Mouse (Mus musculus) heart, embryonic 16.5 days (tissue): ENCODE measurements around the gene Slc9a3r2. TPM values are rescaled to one million over a fixed set of nuclear protein-coding genes. Genes with fewer than 3 reads are reported as not detected.

Experiments used
- ATAC-seq: fragments of 200-750 bp; cut with Nextera tagmentation; replicated peaks from 2 replicates; pipeline ENCODE4 v1.8.0; 2017; ENCODE audit warnings: moderate number of reproducible peaks; ENCODE audit not compliant: insufficient read depth, low FRiP score; ENCODE audit errors: extremely low read depth
- H3K27ac ChIP-seq: fragments of 300-500 bp; sonication (generic); 2 replicates; pipeline ENCODE4 v1.5.1; 2014; ENCODE audit warnings: mild to moderate bottlenecking, low read length, control low read depth, moderate library complexity
- H3K27me3 ChIP-seq: fragments of 300-500 bp; sonication (generic); 2 replicates; pipeline ENCODE4 v1.6.1; 2014; ENCODE audit warnings: low read length, mixed read lengths; ENCODE audit not compliant: control insufficient read depth, insufficient read depth
- H3K36me3 ChIP-seq: fragments of 300-500 bp; sonication (generic); 2 replicates; pipeline ENCODE4 v1.6.1; 2014; ENCODE audit not compliant: control insufficient read depth, insufficient read depth
- H3K4me1 ChIP-seq: fragments of 300-500 bp; sonication (generic); 2 replicates; pipeline ENCODE4 v1.6.1; 2014; ENCODE audit warnings: low read length, mixed read lengths; ENCODE audit not compliant: control insufficient read depth, insufficient read depth
- H3K4me2 ChIP-seq: fragments of 300-500 bp; sonication (generic); 2 replicates; pipeline ENCODE4 v1.6.1; 2014; ENCODE audit warnings: low read depth, mild to moderate bottlenecking, control low read depth, low read length
- H3K4me3 ChIP-seq: fragments of 300-500 bp; sonication (generic); 2 replicates; pipeline ENCODE4 v1.5.1; 2014; ENCODE audit warnings: mild to moderate bottlenecking, control low read depth, low read length
- H3K9ac ChIP-seq: fragments of 300-500 bp; sonication (generic); 2 replicates; pipeline ENCODE4 v1.6.1; 2014; ENCODE audit warnings: low read length, control low read depth
- H3K9me3 ChIP-seq: fragments of 300-500 bp; sonication (generic); replicated peaks from 2 replicates; pipeline ENCODE4 v1.6.1; 2016; ENCODE audit warnings: low read length; ENCODE audit not compliant: control insufficient read depth
- WGBS: fragments of 180-500 bp; shearing (Covaris S2); extraction: QIAGEN DNeasy Blood & Tissue Kit; methylation state at CpG from one replicate; pipeline ENCODE4 v1.1.7; 2014; 5-methylcytosine and 5-hydroxymethylcytosine counted together
- polyA plus RNA-seq: library from polyadenylated mRNA; unstranded; fragments of >200 nt; fragmentation: Nextera tagmentation; extraction: Ambion mirVana; gene quantifications from 2 replicates; pipeline ENCODE4 v1.2.1, GENCODE M21; 2015

Slc9a3r2 gene
- polyA plus RNA-seq, 1 experiment from 2014 or later = 50.8 TPM

DNA sequence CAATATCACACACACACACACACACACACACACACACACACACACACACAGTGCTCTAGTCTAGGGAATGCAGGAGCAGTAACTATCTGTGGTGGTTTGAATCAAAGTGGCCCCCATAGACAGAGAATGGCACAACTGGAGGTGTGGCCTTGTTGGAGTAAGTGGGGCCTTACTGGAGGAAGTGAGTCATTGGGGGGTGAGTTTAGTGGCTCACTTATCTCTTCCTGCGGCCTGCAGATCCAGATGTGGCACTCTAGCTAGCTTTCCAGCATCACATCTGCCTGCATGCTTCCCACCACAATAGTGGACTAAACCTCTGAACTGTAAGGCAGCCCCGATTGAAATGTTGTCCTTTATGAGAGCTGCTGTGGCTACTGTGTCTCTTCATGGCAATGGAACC is 39.4 kb downstream of the Slc9a3r2 start:
- H3K9me3 ChIP-seq = no peaks in the 10 kb centered on the region
- no peak overlapping the region for H3K4me3 ChIP-seq
- 44% methylated on average over 2 of the region's 2 CpGs for WGBS
- H3K4me2 ChIP-seq = no peak overlapping the region
- no peak for ATAC-seq
- no peak overlapping the region for H3K9ac ChIP-seq
- no peak overlapping the region for H3K27ac ChIP-seq
- peaks cover 50% of the 10 kb centered on the region for H3K36me3 ChIP-seq
- no peaks in the 10 kb centered on the region for H3K27me3 ChIP-seq
- peaks cover 4% of the 10 kb centered on the region; the same call in 1 of the 2 replicates for H3K4me1 ChIP-seq

DNA sequence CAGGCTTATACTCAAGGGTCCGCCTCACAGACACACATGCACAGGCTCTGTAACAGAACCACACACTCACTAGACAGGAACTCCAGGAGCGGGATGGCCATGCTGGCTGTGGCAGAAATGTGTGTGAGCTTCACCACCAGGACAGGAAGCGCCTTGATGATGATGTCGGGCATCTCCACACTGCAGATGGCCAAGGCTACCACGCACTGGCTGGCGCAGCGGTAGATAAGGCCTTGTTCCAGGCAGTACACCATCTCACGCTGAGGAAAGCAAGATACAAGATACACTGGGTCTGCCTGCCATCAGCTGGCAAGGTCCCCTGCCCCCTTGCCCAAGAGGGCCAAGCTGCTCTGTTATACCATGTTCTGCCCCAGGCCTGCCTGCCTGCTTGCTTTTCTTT is 41.3 kb downstream of the Slc9a3r2 start:
- Histone ChIP-seq H3K4me1 (peaks cover 4% of the 10 kb centered on the region; the same call in 1 of the 2 replicates), H3K27me3 (no peaks in the 10 kb centered on the region), H3K9ac (no peak overlapping the region), H3K27ac (no peak overlapping the region), H3K4me3 (no peak overlapping the region), H3K9me3 (no peaks in the 10 kb centered on the region), H3K4me2 (no peak overlapping the region), H3K36me3 (peaks cover 48% of the 10 kb centered on the region)
- WGBS = 77% methylated on average over 8 of the region's 8 CpGs
- ATAC-seq = no peak

DNA sequence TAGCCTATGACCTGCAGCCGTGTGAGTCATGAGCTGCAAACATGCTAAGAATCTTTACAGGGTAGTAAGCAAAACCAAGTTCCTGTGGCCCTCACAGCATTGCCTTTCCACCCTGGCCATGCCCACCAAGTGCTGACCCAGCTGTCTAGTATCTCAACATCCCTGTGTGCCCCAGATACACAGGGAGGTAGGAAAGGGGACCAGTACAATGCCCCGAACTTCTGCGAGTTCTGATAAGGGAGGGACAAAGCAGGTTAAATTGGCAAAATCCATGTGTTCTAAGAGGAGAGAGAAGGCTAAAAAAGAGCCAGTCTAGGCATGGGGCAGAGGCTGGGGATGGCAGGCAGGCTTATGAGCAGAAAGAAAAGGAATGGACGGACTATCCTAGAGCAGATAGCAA is 41.8 kb downstream of the Slc9a3r2 start:
- peaks cover 4% of the 10 kb centered on the region; the same call in 1 of the 2 replicates for H3K4me1 ChIP-seq
- no peak overlapping the region for H3K27ac ChIP-seq
- peaks cover 43% of the 10 kb centered on the region for H3K36me3 ChIP-seq
- H3K4me2 ChIP-seq = no peak overlapping the region
- no peak overlapping the region for H3K9ac ChIP-seq
- H3K27me3 ChIP-seq = no peaks in the 10 kb centered on the region
- no peaks in the 10 kb centered on the region for H3K9me3 ChIP-seq
- ATAC-seq = no peak
- no peak overlapping the region for H3K4me3 ChIP-seq
- WGBS = 85% methylated on average over 4 of the region's 4 CpGs

DNA sequence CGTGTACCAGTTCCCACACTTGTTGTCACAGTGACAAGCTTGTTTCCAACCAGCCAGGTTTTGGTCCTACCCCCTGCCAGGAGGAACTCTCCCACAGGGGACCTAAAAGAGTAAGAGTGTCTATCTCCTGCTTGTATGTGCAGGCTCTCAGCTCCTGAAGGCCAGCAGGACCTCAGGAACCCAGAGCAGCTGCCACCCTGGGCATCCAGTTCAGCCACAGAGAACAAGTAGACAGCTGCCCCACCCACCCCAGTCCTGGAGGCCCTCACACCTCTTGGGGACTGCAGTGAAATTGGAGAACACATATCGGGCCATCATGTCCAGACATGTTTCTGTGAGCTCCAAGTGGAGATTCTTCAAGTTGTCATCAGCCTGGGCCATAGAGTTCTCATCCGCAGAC is 45.6 kb downstream of the Slc9a3r2 start:
- Histone ChIP-seq H3K4me2 (no peak overlapping the region), H3K27me3 (no peaks in the 10 kb centered on the region), H3K9ac (no peak overlapping the region), H3K27ac (no peak overlapping the region), H3K4me3 (no peak overlapping the region), H3K9me3 (no peaks in the 10 kb centered on the region), H3K36me3 (peaks cover 56% of the 10 kb centered on the region), H3K4me1 (no peaks in the 10 kb centered on the region)
- ATAC-seq = no peak
- WGBS = 70% methylated on average over 3 of the region's 3 CpGs

DNA sequence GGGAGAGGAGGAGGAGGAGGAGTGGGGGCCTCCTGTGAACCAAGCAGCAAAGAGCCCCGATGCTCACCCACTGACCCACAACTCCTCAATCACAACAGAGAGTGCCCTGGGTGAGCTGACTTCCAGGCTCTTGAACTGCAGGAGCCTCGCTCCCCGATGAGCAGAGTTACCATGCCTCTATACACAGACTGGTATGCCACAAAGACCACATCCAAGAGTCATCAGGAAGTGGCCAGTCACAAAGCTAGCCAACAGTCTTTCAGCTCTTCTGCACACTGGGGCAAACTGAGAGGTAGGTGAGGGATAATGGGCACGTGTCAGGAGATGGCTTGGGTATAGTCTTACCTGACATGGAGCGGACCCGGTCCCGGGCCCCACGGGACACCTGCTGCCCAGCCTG is 46.2 kb downstream of the Slc9a3r2 start:
- Histone ChIP-seq H3K36me3 (peaks cover 62% of the 10 kb centered on the region), H3K4me3 (no peak overlapping the region), H3K9ac (no peak overlapping the region), H3K9me3 (no peaks in the 10 kb centered on the region), H3K27ac (no peak overlapping the region), H3K4me1 (no peaks in the 10 kb centered on the region), H3K27me3 (no peaks in the 10 kb centered on the region), H3K4me2 (no peak overlapping the region)
- 90% methylated on average over 8 of the region's 8 CpGs for WGBS
- ATAC-seq = no peak

DNA sequence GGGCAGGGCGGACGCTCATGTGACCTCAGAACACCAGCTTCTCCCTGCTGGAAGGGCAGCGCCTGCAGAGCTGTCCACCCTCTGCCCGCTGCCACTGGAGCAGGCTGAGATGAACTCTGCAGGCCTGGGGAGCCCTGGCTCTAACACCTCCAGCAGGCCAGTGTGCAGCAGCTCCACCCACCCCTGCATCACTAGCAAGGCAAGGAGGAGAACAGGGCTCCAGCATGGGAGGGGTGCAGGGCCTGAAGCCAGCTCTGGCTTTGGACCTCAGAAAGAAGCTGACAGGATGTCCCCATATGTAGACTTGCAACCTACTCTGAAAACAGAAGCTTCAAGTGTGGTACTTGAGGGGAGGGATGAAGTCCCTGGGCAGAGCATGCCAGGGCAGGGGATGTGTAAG is 49.6 kb downstream of the Slc9a3r2 start:
- no peaks in the 10 kb centered on the region for H3K4me1 ChIP-seq
- H3K9me3 ChIP-seq = no peaks in the 10 kb centered on the region
- no peak overlapping the region for H3K9ac ChIP-seq
- 80% methylated on average over 4 of the region's 4 CpGs for WGBS
- no peak for ATAC-seq
- H3K36me3 ChIP-seq = peaks cover 61% of the 10 kb centered on the region
- H3K27me3 ChIP-seq = no peaks in the 10 kb centered on the region
- H3K4me2 ChIP-seq = no peak overlapping the region
- no peak overlapping the region for H3K27ac ChIP-seq
- no peak overlapping the region for H3K4me3 ChIP-seq

DNA sequence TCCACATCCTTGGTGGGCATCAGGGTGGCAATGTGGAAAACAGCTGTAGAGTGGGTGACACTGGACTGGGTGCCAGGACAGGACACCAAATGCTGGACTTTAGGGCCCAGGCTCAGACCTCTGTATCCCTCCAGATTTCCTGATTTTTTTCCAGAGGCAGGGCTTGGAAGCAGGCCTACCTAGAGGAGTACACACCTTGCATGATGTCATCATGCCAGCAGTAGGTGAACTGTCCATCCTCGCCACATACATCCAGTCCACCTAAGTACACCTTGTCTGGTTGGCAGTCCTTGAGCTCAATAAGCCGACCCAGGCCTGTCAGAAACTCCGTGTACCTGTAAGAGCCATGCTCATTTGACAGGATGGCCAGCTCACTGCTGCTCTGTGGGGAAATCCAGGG is 52.1 kb downstream of the Slc9a3r2 start:
- no peak for ATAC-seq
- Histone ChIP-seq H3K27ac (no peak overlapping the region), H3K4me1 (no peaks in the 10 kb centered on the region), H3K9ac (no peak overlapping the region), H3K4me2 (no peak overlapping the region), H3K4me3 (no peak overlapping the region), H3K27me3 (no peaks in the 10 kb centered on the region), H3K36me3 (peaks cover 65% of the 10 kb centered on the region), H3K9me3 (no peaks in the 10 kb centered on the region)
- 90% methylated on average over 3 of the region's 3 CpGs for WGBS

DNA sequence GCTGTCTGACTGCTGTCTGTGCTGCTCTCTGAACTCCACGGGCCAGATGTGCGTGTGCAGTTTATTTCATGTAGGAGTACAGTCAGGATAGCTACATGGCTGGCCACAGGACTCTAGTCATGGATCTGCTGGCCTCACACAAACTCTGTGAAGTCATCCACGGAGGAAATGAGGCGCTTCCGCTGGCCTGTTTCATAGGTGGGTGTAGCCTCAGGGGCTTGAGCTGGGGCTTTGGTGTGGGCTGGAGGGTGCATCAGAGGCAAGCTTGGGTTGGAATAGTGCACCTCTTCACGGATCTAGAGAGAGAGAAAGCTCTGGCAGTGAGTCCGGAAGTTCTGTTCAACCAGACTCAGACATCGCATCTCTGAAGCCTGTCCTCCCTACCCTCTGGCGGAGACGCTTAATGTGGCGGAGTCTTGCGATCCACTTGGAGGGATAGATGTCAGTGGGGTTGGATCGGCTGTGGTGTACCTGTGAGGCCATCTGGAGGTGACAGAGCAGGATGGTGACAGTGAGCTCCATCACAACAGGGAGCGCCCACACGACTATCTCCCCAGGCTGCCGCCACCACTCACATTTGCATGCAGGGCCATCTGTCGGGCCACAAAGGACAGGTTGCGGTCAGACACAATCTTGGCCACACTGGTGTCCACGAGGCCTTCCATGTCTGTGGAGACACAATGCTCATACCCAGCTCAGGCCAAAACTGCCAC is 53.5 kb downstream of the Slc9a3r2 start:
- no peaks in the 10 kb centered on the region for H3K9me3 ChIP-seq
- no peaks in the 10 kb centered on the region for H3K27me3 ChIP-seq
- no peak overlapping the region for H3K4me3 ChIP-seq
- H3K27ac ChIP-seq = no peak overlapping the region
- H3K9ac ChIP-seq = no peak overlapping the region
- 89% methylated on average over 19 of the region's 19 CpGs for WGBS
- H3K4me1 ChIP-seq = no peaks in the 10 kb centered on the region
- H3K4me2 ChIP-seq = no peak overlapping the region
- H3K36me3 ChIP-seq = peaks cover 58% of the 10 kb centered on the region
- ATAC-seq = no peak

DNA sequence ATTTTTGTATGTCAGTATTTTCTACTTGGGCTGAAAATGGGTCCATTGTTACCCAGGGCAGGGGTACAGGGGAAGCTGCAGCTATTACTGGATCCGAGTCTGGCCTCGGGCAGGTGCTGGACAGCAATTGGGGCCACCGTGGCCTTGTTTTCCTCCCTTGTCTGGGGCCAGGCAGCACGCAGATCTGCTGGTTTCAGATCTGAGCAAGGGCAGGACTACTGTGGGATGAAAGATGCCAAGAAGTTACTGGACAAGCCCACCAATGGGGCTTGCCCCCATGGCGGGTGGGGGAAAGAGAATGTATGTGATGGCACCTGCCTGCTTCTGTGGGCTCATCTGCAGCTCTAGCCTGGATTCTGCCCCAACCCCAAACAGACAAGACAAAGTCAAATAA is 54.1 kb downstream of the Slc9a3r2 start:
- Histone ChIP-seq H3K36me3 (peaks cover 56% of the 10 kb centered on the region), H3K4me3 (no peak overlapping the region), H3K9ac (no peak overlapping the region), H3K4me1 (no peaks in the 10 kb centered on the region), H3K27ac (no peak overlapping the region), H3K27me3 (no peaks in the 10 kb centered on the region), H3K9me3 (no peaks in the 10 kb centered on the region), H3K4me2 (no peak overlapping the region)
- no peak for ATAC-seq
- 75% methylated on average over 5 of the region's 5 CpGs for WGBS
